Mouse (Mus musculus) thymus, adult 2 months (tissue): ENCODE data around the gene Gm28047.

Source experiments
- CTCF ChIP-seq: fragments of 200-500 bp; IDR thresholded peaks from 2 replicates; pipeline ENCODE4 v1.5.1; 2012; ENCODE audit warnings: mild to moderate bottlenecking, control low read depth, low read length, moderate library complexity, borderline replicate concordance; ENCODE audit not compliant: control insufficient read depth, poor library complexity, insufficient read depth; ENCODE audit errors: extremely low read depth
- POLR2A ChIP-seq: fragments of 200-500 bp; IDR thresholded peaks from 2 replicates; pipeline ENCODE4 v1.6.1; 2012; ENCODE audit warnings: mild to moderate bottlenecking, low read length, control low read depth, moderate library complexity; ENCODE audit not compliant: control insufficient read depth, poor library complexity, insufficient read depth; ENCODE audit errors: extremely low read depth

GRCm38 (mm10) chr15:102526111-102527002 lies 98.5 kb downstream of the Gm28047 start:
- no peak for TF ChIP-seq CTCF
- no peak for TF ChIP-seq POLR2A
